Mouse (Mus musculus) kidney, postnatal 14 days (tissue): ENCODE measurements around the gene Gm13871.
"Not testable (repeated sequence)": the region's sequence is repeated elsewhere in the genome, so short reads cannot be mapped to it uniquely, and the experiment has no call there.

ENCODE experiments used
- DNase-seq: peaks from one replicate; pipeline ENCODE4 v3.0.0; 2022; ENCODE audit warnings: mixed read lengths

Gene Gm13871

GRCm38 (mm10) chr4:73905853-73906252, at the start of gene Gm13871:
Gene Gm13871 (minus strand): TSS chr4:73905953.
- not testable (repeated sequence) for DNase-seq

GRCm38 (mm10) chr4:73950375-73950896, 44.7 kb upstream of the Gm13871 start, which contains the start of gene 2310002L09Rik:
Gene 2310002L09Rik (minus strand): TSS chr4:73950846.
- DNase-seq: no peak

GRCm38 (mm10) chr4:73920660-73921059, 14.9 kb upstream of the Gm13871 start, which contains the start of gene Gm11756:
Gene Gm11756 (minus strand): TSS chr4:73920760.
- DNase-seq: not testable (repeated sequence)

- DNase-seq: not testable (repeated sequence)
Measured at GRCm38 (mm10) chr4:73891012-73891411, 14.7 kb downstream of the Gm13871 start, which contains the start of gene Gm11757. Gene Gm11757 (minus strand): TSS chr4:73891112.

- not testable (repeated sequence) for DNase-seq
Measured at GRCm38 (mm10) chr4:73876166-73876565, 29.6 kb downstream of the Gm13871 start, which contains the start of gene Gm11758. Gene Gm11758 (minus strand): TSS chr4:73876266.
